Mouse (Mus musculus) lung, embryonic 15.5 days (tissue): ENCODE measurements around the gene Drg1. TPM values are rescaled to one million over a fixed set of nuclear protein-coding genes. Genes with fewer than 3 reads are reported as not detected.

Experiments used
- ATAC-seq: fragments of 200-750 bp; cut with Nextera tagmentation; 2 replicates; pipeline ENCODE4 v1.8.0; 2017; ENCODE audit warnings: moderate number of reproducible peaks, borderline replicate concordance; ENCODE audit not compliant: low FRiP score, low TSS enrichment; ENCODE audit errors: extremely low read depth
- H3K27ac ChIP-seq: fragments of 300-500 bp; sonication (generic); 2 replicates; pipeline ENCODE4 v1.5.1; 2015; ENCODE audit warnings: moderate library complexity, mild to moderate bottlenecking, inconsistent platforms
- H3K27me3 ChIP-seq: fragments of 300-500 bp; sonication (generic); 2 replicates; pipeline ENCODE4 v1.6.1; 2015; ENCODE audit warnings: inconsistent platforms
- H3K36me3 ChIP-seq: fragments of 300-500 bp; sonication (generic); 2 replicates; pipeline ENCODE4 v1.6.1; 2015; ENCODE audit warnings: inconsistent platforms
- H3K4me1 ChIP-seq: fragments of 300-500 bp; sonication (generic); 2 replicates; pipeline ENCODE4 v1.6.1; 2015; ENCODE audit warnings: inconsistent platforms
- H3K4me2 ChIP-seq: fragments of 300-500 bp; sonication (generic); 2 replicates; pipeline ENCODE4 v1.6.1; 2015; ENCODE audit warnings: inconsistent platforms, mild to moderate bottlenecking, moderate library complexity
- H3K4me3 ChIP-seq: fragments of 300-500 bp; sonication (generic); 2 replicates; pipeline ENCODE4 v1.5.1; 2015; ENCODE audit warnings: mild to moderate bottlenecking, inconsistent platforms
- H3K9ac ChIP-seq: fragments of 300-500 bp; sonication (generic); 2 replicates; pipeline ENCODE4 v1.6.1; 2015; ENCODE audit warnings: inconsistent platforms
- H3K9me3 ChIP-seq: fragments of 300-500 bp; sonication (generic); 2 replicates; pipeline ENCODE4 v1.6.1; 2016; ENCODE audit warnings: inconsistent platforms
- WGBS: fragments of 180-500 bp; shearing (Covaris S2); methylation state at CpG from one replicate; pipeline ENCODE4 v1.1.7; 2015; 5-methylcytosine and 5-hydroxymethylcytosine counted together
- polyA plus RNA-seq: library from polyadenylated mRNA; unstranded; fragments of >200 nt; fragmentation: Nextera tagmentation; extraction: Ambion mirVana; gene quantifications from 2 replicates; pipeline ENCODE4 v1.2.1, GENCODE M21; 2015

Drg1 gene
- 251 and 257 TPM in 2 replicates for polyA plus RNA-seq

GRCm38 (mm10) chr11:3266079-3266685 lies at the start of gene Drg1:
Gene Drg1 (minus strand): TSS chr11:3266415.
- peak within 1 kb of the TSS; percentile 95 for H3K4me3 ChIP-seq
- WGBS: 0% methylated on average over 64 of the region's 72 CpGs
- peak within 1 kb of the TSS; percentile 99 for H3K9ac ChIP-seq
- no peaks in the 10 kb centered on the region for H3K27me3 ChIP-seq
- peak within 1 kb of the TSS; percentile 95 for H3K27ac ChIP-seq
- H3K4me1 ChIP-seq: peaks cover 21% of the 10 kb centered on the region
- no peaks in the 10 kb centered on the region for H3K9me3 ChIP-seq
- H3K36me3 ChIP-seq: peaks cover 27% of the 10 kb centered on the region
- ATAC-seq: peak; percentile 99
- peak within 1 kb of the TSS; percentile 65 for H3K4me2 ChIP-seq

GRCm38 (mm10) chr11:3314148-3314547 lies 47.9 kb upstream of the Drg1 start:
- H3K4me3 ChIP-seq: no peak overlapping the region
- ATAC-seq: no peak

GRCm38 (mm10) chr11:3313294-3313693 lies 47.1 kb upstream of the Drg1 start:
- 73% methylated on average over 1 of the region's 1 CpGs for WGBS
- H3K4me2 ChIP-seq: no peak overlapping the region
- H3K4me1 ChIP-seq: no peaks in the 10 kb centered on the region
- H3K4me3 ChIP-seq: no peak overlapping the region
- no peak; the same call in 1 of the 2 replicates for ATAC-seq
- H3K27me3 ChIP-seq: no peaks in the 10 kb centered on the region
- H3K9me3 ChIP-seq: no peaks in the 10 kb centered on the region
- no peak overlapping the region for H3K27ac ChIP-seq
- no peak overlapping the region for H3K9ac ChIP-seq
- H3K36me3 ChIP-seq: peaks cover 38% of the 10 kb centered on the region

More at GRCm38 (mm10) chr11:3314148-3314547, 47.9 kb upstream of the Drg1 start:
- H3K9ac ChIP-seq: no peak overlapping the region
- no peaks in the 10 kb centered on the region for H3K9me3 ChIP-seq
- no peak overlapping the region for H3K4me2 ChIP-seq
- H3K27me3 ChIP-seq: no peaks in the 10 kb centered on the region
- WGBS: 33% methylated on average over 2 of the region's 2 CpGs
- peaks cover 30% of the 10 kb centered on the region for H3K36me3 ChIP-seq
- H3K4me1 ChIP-seq: no peaks in the 10 kb centered on the region
- H3K27ac ChIP-seq: no peak overlapping the region

GRCm38 (mm10) chr11:3311586-3312347 lies 45.6 kb upstream of the Drg1 start:
- no peaks in the 10 kb centered on the region for H3K4me1 ChIP-seq
- no peak overlapping the region for H3K27ac ChIP-seq
- no peak overlapping the region for H3K9ac ChIP-seq
- H3K4me3 ChIP-seq: no peak overlapping the region
- no peak overlapping the region for H3K4me2 ChIP-seq
- H3K27me3 ChIP-seq: no peaks in the 10 kb centered on the region
- H3K36me3 ChIP-seq: peaks cover 54% of the 10 kb centered on the region
- WGBS: 84% methylated on average over 10 of the region's 10 CpGs
- ATAC-seq: no peak
- no peaks in the 10 kb centered on the region for H3K9me3 ChIP-seq

- H3K4me1 ChIP-seq: no peaks in the 10 kb centered on the region
- no peak overlapping the region for H3K27ac ChIP-seq
- H3K4me3 ChIP-seq: no peak overlapping the region
- 75% methylated on average over 10 of the region's 10 CpGs for WGBS
- H3K27me3 ChIP-seq: no peaks in the 10 kb centered on the region
- ATAC-seq: no peak
- no peaks in the 10 kb centered on the region for H3K9me3 ChIP-seq
- H3K9ac ChIP-seq: no peak overlapping the region
- H3K36me3 ChIP-seq: peaks cover 61% of the 10 kb centered on the region
- no peak overlapping the region for H3K4me2 ChIP-seq
Measured at GRCm38 (mm10) chr11:3310789-3311585, 44.8 kb upstream of the Drg1 start.

- Histone ChIP-seq H3K4me2 (no peak overlapping the region), H3K9ac (no peak overlapping the region), H3K4me3 (no peak overlapping the region), H3K4me1 (no peaks in the 10 kb centered on the region), H3K27me3 (no peaks in the 10 kb centered on the region), H3K27ac (no peak overlapping the region), H3K9me3 (no peaks in the 10 kb centered on the region), H3K36me3 (peaks cover 72% of the 10 kb centered on the region)
- no peak for ATAC-seq
- 89% methylated on average over 4 of the region's 4 CpGs for WGBS
Measured at GRCm38 (mm10) chr11:3309884-3310283, 43.7 kb upstream of the Drg1 start.

GRCm38 (mm10) chr11:3307875-3308274 lies 41.7 kb upstream of the Drg1 start:
- 0 out of 2 replicates have a peak, but pooled peaks cover 5% of the 10 kb centered on the region for H3K4me1 ChIP-seq
- WGBS: 82% methylated on average over 3 of the region's 3 CpGs

DNA sequence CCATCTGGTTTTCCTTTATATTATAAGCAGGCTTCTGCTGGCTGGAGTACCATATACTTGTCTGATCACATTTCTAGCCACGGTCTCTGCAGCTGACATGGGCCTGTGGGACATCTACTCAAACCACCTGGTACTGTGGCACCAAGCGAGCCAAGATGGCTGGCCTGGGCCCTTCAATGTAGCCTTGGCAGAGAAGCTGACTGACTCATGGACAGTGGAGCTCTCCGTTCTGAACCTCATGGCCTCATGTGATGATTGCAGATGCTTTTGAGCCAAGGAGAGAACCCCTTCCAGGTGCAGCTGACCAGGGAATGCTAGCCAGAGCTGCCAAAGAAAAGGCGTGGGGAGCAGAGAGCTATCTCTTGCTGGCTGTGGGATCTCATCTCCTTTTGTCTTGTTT lies 39.6 kb upstream of the Drg1 start:
- Histone ChIP-seq H3K9ac (no peak overlapping the region), H3K27me3 (no peaks in the 10 kb centered on the region), H3K4me2 (no peak overlapping the region), H3K9me3 (no peaks in the 10 kb centered on the region), H3K27ac (no peak overlapping the region), H3K36me3 (peaks cover 98% of the 10 kb centered on the region), H3K4me3 (no peak overlapping the region), H3K4me1 (peaks cover 23% of the 10 kb centered on the region)
- ATAC-seq: no peak; the same call in 1 of the 2 replicates
- WGBS: 92% methylated on average over 4 of the region's 4 CpGs

More at GRCm38 (mm10) chr11:3307875-3308274, 41.7 kb upstream of the Drg1 start:
- Histone ChIP-seq H3K36me3 (peaks cover 91% of the 10 kb centered on the region), H3K27me3 (no peaks in the 10 kb centered on the region), H3K9me3 (no peaks in the 10 kb centered on the region), H3K4me3 (no peak overlapping the region), H3K27ac (no peak overlapping the region), H3K9ac (no peak overlapping the region), H3K4me2 (no peak overlapping the region)
- no peak for ATAC-seq

DNA sequence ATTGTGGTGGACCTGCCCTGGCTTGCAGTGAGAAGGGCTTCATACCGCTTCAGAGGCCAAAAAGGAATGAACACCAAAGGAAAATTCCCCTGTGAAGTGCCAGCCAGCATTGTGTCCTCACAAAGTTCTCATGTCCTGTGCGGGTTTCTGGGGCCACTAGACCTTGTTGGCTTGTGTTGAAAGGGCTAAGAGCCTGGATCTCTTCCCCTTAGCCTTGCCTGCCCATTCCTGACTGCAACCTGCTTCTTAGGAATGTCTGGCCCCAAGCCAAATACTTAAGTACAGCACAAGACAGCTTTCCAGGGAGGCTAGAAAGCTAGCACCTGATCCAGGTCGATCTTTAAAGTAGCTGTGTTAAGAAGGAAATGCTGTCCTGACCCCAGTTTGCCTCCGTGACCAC lies 36.6 kb upstream of the Drg1 start:
- Histone ChIP-seq H3K4me3 (no peak overlapping the region), H3K27ac (peak overlapping the region; percentile 72), H3K4me1 (peaks cover 25% of the 10 kb centered on the region), H3K9me3 (no peaks in the 10 kb centered on the region), H3K4me2 (no peak overlapping the region), H3K36me3 (peaks cover 96% of the 10 kb centered on the region), H3K9ac (no peak overlapping the region), H3K27me3 (no peaks in the 10 kb centered on the region)
- ATAC-seq: peak; percentile 60; the same call in 1 of the 2 replicates
- 52% methylated on average over 4 of the region's 4 CpGs for WGBS

GRCm38 (mm10) chr11:3302385-3302784 lies 36.2 kb upstream of the Drg1 start:
- Histone ChIP-seq H3K9me3 (no peaks in the 10 kb centered on the region), H3K27me3 (no peaks in the 10 kb centered on the region), H3K36me3 (peaks cover 96% of the 10 kb centered on the region), H3K4me2 (no peak overlapping the region), H3K27ac (peak overlapping the region; percentile 72), H3K4me1 (peaks cover 28% of the 10 kb centered on the region), H3K4me3 (no peak overlapping the region), H3K9ac (no peak overlapping the region)
- 0 out of 2 replicates have a peak, but pooled peaks have one; percentile 5 for ATAC-seq
- WGBS: 59% methylated on average over 4 of the region's 4 CpGs

GRCm38 (mm10) chr11:3301075-3301474 lies 34.9 kb upstream of the Drg1 start:
- WGBS: over 99% methylated on average over 5 of the region's 5 CpGs
- Histone ChIP-seq H3K4me2 (no peak overlapping the region), H3K9ac (no peak overlapping the region), H3K27me3 (no peaks in the 10 kb centered on the region), H3K4me3 (no peak overlapping the region), H3K4me1 (peaks cover 28% of the 10 kb centered on the region), H3K9me3 (no peaks in the 10 kb centered on the region), H3K36me3 (peaks cover 97% of the 10 kb centered on the region), H3K27ac (no peak overlapping the region)
- no peak for ATAC-seq
